Mouse (Mus musculus) embryonic facial prominence, embryonic 12.5 days (tissue): ENCODE measurements around the gene Wdr31. TPM values are rescaled to one million over a fixed set of nuclear protein-coding genes. Genes with fewer than 3 reads are reported as not detected.

Experiments used
- ATAC-seq: fragments of 200-750 bp; cut with Nextera tagmentation; 2 replicates; pipeline ENCODE4 v1.8.0; 2017; ENCODE audit not compliant: insufficient number of reproducible peaks, insufficient read depth, low FRiP score, low TSS enrichment
- H3K27ac ChIP-seq: fragments of 300-500 bp; sonication (generic); 2 replicates; pipeline ENCODE4 v1.5.1; 2016; ENCODE audit warnings: mild to moderate bottlenecking
- H3K27me3 ChIP-seq: fragments of 300-500 bp; sonication (generic); 2 replicates; pipeline ENCODE4 v1.6.1; 2016; ENCODE audit warnings: mild to moderate bottlenecking, moderate library complexity
- H3K36me3 ChIP-seq: fragments of 300-500 bp; sonication (generic); 2 replicates; pipeline ENCODE4 v1.6.1; 2016; ENCODE audit warnings: mild to moderate bottlenecking
- H3K4me1 ChIP-seq: fragments of 300-500 bp; sonication (generic); 2 replicates; pipeline ENCODE4 v1.6.1; 2016
- H3K4me2 ChIP-seq: fragments of 300-500 bp; sonication (generic); replicated peaks from 2 replicates; pipeline ENCODE4 v1.6.1; 2016; ENCODE audit warnings: mild to moderate bottlenecking, moderate library complexity
- H3K4me3 ChIP-seq: fragments of 300-500 bp; sonication (generic); 2 replicates; pipeline ENCODE4 v1.5.1; 2016; ENCODE audit warnings: mild to moderate bottlenecking
- H3K9ac ChIP-seq: fragments of 300-500 bp; sonication (generic); 2 replicates; pipeline ENCODE4 v1.6.1; 2016; ENCODE audit warnings: mild to moderate bottlenecking, moderate library complexity
- H3K9me3 ChIP-seq: fragments of 300-500 bp; sonication (generic); 2 replicates; pipeline ENCODE4 v1.6.1; 2016; ENCODE audit warnings: mild to moderate bottlenecking, moderate library complexity
- WGBS: fragments of 180-500 bp; shearing (Covaris S2); methylation state at CpG from one replicate; pipeline ENCODE4 v1.1.7; 2016; 5-methylcytosine and 5-hydroxymethylcytosine counted together
- polyA plus RNA-seq: library from polyadenylated mRNA; unstranded; fragments of >200 nt; fragmentation: Nextera tagmentation; extraction: Ambion mirVana; gene quantifications from 2 replicates; pipeline ENCODE4 v1.2.1, GENCODE M21; 2016

Gene Wdr31
- 8.8 TPM in 2 replicates for polyA plus RNA-seq

DNA sequence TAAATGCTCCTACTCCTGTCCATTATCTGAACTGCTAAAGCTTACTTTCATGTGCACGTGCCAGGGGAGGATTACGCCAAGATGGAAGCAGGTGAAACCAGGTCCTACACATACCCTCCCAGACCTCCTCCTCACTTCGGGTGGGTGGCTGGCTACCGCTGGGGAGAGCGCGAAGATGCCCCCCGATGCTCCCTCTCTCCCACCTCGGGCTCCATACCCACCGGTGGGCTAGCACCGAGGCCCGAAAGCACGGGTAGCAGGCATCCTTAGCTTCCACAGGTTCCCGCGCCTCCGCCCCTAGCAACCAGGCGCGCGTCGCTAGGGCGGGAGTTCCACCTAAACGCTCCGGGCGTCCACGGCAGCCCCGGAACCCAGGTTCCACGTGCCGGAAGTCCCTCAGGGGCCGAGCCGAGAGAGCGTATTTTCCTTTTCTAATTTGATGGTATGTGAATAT, at the start of gene Wdr31:
Gene Wdr31, minus strand, starts transcription at position 299 of the 454 bp plus-strand sequence.
- under 1% methylated on average over 30 of the region's 30 CpGs for WGBS

DNA sequence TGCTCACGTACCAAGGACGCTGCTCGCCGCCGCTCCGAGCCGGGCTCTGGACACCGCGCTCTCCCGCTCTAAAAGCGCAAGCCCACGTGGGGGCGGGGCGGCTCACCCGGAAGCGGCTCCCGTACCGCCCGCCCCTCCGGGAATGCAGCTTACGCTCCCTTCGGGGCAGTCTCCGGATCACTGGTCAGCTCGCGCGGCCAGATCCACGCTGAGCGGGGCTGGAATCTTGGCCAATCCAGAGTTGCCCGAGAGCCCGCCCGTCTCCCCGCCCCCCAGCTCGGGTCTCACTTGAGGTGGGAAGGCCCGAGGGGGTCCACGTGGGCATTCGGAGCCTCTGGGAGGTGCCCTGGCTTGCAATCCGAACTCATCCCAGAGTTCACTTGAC, 49.1 kb upstream of the Wdr31 start, which contains the start of gene Alad:
Gene Alad, minus strand, starts transcription at position 70 of the 385 bp plus-strand sequence.
- H3K4me3 ChIP-seq, result peak within 1 kb of the TSS; percentile 78
- peak; percentile 70 for ATAC-seq
- H3K36me3 ChIP-seq, result peaks cover 16% of the 10 kb centered on the region
- peak within 1 kb of the TSS; percentile 75 for H3K9ac ChIP-seq
- under 1% methylated on average over 37 of the region's 37 CpGs for WGBS
- no peaks in the 10 kb centered on the region for H3K9me3 ChIP-seq
- H3K4me2 ChIP-seq, result peak within 1 kb of the TSS; percentile 74
- H3K4me1 ChIP-seq, result peaks cover 38% of the 10 kb centered on the region
- no peaks in the 10 kb centered on the region for H3K27me3 ChIP-seq
- H3K27ac ChIP-seq, result peak within 1 kb of the TSS; percentile 86

More for the DNA sequence above, at the start of gene Wdr31:
- Histone ChIP-seq H3K36me3 (no peaks in the 10 kb centered on the region; the same call in 1 of the 2 replicates), H3K9me3 (no peaks in the 10 kb centered on the region), H3K9ac (peak within 1 kb of the TSS; percentile 62), H3K27me3 (no peaks in the 10 kb centered on the region), H3K27ac (no peak within 1 kb of the TSS), H3K4me3 (peak within 1 kb of the TSS; percentile 64), H3K4me1 (no peaks in the 10 kb centered on the region), H3K4me2 (peak within 1 kb of the TSS; percentile 74)
- peak; percentile 91 for ATAC-seq

DNA sequence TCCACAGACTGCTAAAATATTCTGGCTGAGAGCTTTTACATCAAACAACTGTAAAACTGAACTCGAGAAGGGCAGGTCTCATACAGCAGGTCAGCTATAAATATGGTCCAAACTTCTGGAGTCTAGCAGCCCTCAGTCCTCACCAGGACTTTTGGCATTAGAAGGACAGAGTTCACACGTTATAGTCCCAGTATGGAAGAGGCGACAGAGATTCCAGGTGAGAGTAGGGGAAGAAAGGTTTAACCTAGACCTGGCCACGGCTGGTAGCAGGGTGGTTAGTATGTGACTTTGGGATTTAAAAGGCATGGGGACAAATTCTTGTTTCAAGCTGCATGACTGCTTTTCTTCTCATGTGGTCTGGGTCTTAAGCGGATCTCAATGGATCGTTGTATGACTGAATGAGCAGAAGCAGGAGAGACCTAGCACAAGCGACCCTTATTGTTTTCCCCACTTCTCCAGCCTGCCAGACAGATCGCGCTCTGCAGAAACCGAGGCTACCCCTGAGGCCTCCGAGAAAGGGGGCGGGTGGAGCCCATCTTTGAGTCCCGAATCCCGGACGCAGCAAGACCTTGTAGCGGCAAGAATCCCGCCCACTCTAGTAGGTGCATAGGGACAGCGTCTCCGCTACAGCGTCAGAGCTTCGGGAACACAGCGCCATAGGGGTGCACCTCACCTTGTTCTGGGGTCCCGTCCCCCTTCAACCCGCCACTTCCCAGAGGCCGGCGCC, 48.6 kb upstream of the Wdr31 start:
- H3K4me1 ChIP-seq, result peaks cover 36% of the 10 kb centered on the region
- H3K4me3 ChIP-seq, result peak overlapping the region; percentile 78
- peak overlapping the region; percentile 74 for H3K4me2 ChIP-seq
- peak overlapping the region; percentile 75 for H3K9ac ChIP-seq
- WGBS, result 2% methylated on average over 26 of the region's 26 CpGs
- peak; percentile 58 for ATAC-seq
- H3K27ac ChIP-seq, result peak overlapping the region; percentile 86
- H3K27me3 ChIP-seq, result no peaks in the 10 kb centered on the region
- H3K36me3 ChIP-seq, result peaks cover 16% of the 10 kb centered on the region
- H3K9me3 ChIP-seq, result no peaks in the 10 kb centered on the region

DNA sequence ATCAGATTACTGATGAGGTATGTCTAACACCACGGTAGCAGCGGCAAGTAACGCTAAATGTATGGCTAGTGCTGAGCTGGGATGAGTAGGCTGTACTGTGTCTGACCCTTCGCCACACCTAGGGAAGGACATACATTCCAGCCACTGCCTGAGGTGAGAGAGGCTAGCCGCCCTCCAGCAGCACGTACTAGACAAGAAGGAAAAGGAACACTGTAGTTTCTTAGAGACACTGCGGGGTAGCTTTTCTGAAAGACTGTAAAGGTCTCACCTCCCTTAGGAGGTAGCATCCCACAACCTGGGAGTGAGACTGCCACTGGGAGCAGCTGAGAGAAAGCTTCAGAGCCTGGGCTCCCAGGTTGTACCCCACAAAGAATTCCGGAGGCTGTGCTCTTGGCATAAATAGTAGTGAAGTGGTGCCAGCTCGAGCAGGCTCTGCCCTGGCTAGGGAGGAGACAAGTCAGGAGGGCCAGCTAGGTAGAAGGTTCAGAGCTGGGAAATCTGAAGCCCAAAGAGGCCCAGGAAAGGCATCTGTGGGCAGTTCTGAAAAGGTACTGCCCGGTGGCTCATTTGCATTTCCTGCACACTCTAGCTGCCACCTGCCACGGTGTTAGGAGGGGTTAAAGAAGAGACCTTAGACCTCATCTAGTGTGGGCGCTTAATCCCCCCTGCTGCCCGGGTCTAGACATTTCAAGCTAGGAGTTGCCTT, 47.9 kb upstream of the Wdr31 start:
- Histone ChIP-seq H3K9me3 (no peaks in the 10 kb centered on the region), H3K9ac (peak overlapping the region; percentile 75), H3K36me3 (peaks cover 19% of the 10 kb centered on the region), H3K27me3 (no peaks in the 10 kb centered on the region), H3K4me2 (peak overlapping the region; percentile 74), H3K27ac (peak overlapping the region; percentile 55; the same call in 1 of the 2 replicates), H3K4me3 (peak overlapping the region; percentile 78), H3K4me1 (peaks cover 29% of the 10 kb centered on the region)
- WGBS, result 46% methylated on average over 13 of the region's 13 CpGs
- ATAC-seq, result no peak

DNA sequence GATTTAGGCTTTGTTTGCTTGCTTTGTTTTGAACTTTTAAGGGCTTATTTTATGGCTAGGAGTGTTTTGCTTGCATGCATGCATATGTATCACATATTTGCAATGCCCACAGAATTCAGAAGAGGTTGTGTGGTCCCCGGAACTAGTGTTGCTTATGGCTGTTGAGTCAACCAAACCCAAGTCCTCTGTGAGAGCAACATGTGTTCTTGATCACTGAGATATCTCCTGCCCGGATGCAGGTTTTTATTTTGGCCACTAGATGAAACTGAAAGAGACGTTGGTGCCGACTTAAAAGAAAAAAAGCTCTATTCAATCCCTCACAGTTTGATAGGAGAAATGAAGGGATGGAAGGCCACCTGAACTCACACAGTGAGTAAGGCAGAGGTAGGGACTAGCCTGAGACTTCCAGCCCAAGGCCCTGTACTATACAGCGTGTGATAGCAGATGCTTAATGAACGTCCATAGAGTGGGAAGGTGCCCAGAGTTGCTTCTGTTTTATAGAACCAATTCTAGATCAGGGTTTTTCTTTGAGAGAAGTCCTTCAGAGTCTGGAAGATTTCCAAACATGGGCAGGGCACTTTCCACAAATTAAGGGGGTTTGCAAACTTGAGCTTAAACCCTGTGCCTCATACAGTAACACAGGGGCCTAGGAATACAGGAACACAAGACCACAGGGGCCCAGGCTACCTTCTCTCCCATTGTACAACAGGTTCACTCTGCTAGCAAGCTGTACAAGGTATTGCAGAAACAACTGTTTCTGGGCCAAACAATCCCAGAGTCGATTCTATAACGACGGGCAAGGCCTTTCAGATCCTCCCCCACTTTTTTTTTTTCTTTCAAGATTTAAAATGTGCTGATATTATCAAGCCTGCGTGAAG, 47.1 kb upstream of the Wdr31 start:
- H3K4me1 ChIP-seq, result peaks cover 29% of the 10 kb centered on the region
- 63% methylated on average over 10 of the region's 10 CpGs for WGBS
- 0 out of 2 replicates have a peak overlapping the region, but pooled peaks have one; percentile 75 for H3K9ac ChIP-seq
- H3K4me2 ChIP-seq, result peak overlapping the region; percentile 74
- ATAC-seq, result no peak
- H3K27ac ChIP-seq, result no peak overlapping the region
- H3K4me3 ChIP-seq, result peak overlapping the region; percentile 78; the same call in 1 of the 2 replicates
- H3K9me3 ChIP-seq, result no peaks in the 10 kb centered on the region
- H3K36me3 ChIP-seq, result peaks cover 19% of the 10 kb centered on the region
- no peaks in the 10 kb centered on the region for H3K27me3 ChIP-seq

DNA sequence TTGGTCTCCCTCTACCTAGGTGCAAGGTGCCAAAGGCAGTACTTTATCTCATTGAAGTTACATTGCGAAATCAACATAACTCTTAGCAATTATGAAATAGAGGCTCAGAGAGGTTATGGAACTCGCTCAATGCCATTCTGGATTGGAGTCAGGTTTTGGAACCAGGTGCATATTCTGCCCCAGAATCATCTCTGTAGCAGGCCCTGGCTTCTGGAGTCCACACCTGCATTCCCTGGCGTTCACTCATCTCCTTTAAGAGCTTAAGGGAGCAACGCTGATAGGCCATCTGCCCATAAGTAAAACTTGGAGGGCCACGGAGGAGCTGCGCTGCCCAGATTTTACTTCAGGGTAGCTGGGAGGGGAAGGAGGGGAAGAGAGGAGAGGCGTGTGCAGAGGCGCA, 46.4 kb upstream of the Wdr31 start:
- peaks cover 29% of the 10 kb centered on the region for H3K4me1 ChIP-seq
- no peak overlapping the region for H3K27ac ChIP-seq
- H3K9ac ChIP-seq, result no peak overlapping the region; the same call in 1 of the 2 replicates
- no peak overlapping the region for H3K4me3 ChIP-seq
- WGBS, result 89% methylated on average over 8 of the region's 8 CpGs
- H3K36me3 ChIP-seq, result peaks cover 22% of the 10 kb centered on the region
- no peaks in the 10 kb centered on the region for H3K9me3 ChIP-seq
- 0 out of 2 replicates have a peak overlapping the region, but pooled peaks have one; percentile 4 for H3K4me2 ChIP-seq
- ATAC-seq, result no peak
- no peaks in the 10 kb centered on the region for H3K27me3 ChIP-seq

DNA sequence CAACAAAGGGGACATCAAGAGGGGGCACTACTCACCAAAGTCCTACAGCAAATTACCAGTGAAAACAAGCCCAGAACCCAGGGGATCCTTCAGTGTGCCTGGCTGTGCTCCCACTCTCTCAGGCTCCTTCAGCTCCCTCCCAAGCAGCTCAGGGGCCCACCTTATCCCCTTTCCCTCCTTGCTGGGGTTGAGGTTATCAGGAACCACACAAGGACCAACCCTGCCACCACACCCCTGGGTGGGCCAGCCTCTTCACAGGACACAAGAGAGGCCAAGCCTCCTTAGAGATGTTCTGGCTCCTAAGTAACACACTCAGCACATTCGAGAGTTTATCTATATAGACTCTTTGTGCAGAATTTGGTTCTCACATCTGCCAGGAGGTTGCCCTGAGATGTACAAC, 45.9 kb upstream of the Wdr31 start:
- Histone ChIP-seq H3K27me3 (no peaks in the 10 kb centered on the region), H3K4me3 (no peak overlapping the region), H3K4me2 (no peak overlapping the region), H3K27ac (no peak overlapping the region), H3K36me3 (peaks cover 26% of the 10 kb centered on the region), H3K9me3 (no peaks in the 10 kb centered on the region), H3K4me1 (peaks cover 29% of the 10 kb centered on the region), H3K9ac (no peak overlapping the region; the same call in 1 of the 2 replicates)
- ATAC-seq, result no peak
- WGBS, result 79% methylated on average over 1 of the region's 1 CpGs

DNA sequence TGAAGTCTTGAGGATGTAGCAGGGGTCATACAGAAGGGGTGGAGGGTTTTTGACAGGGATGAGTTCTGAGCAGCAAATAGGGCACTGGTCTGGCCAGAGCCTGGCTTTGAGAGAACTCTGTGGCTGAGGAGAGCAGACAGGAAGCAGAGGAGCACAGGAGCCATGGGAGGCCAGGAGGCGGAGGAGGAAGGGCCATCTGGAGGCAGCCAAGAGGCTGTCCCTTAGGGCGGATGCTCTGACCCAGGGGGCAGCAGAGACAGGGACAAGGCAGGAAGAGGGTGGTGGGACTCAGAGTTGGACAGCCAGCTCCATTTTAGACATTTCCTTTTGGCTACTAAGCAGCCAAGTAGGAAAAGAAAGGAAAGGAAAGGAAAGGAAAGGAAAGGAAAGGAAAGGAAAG, 45.4 kb upstream of the Wdr31 start:
- H3K4me2 ChIP-seq, result no peak overlapping the region
- H3K27me3 ChIP-seq, result no peaks in the 10 kb centered on the region
- peaks cover 31% of the 10 kb centered on the region for H3K36me3 ChIP-seq
- no peak overlapping the region for H3K9ac ChIP-seq
- no peak for ATAC-seq
- H3K4me1 ChIP-seq, result peaks cover 29% of the 10 kb centered on the region
- no peak overlapping the region for H3K27ac ChIP-seq
- H3K4me3 ChIP-seq, result no peak overlapping the region
- no peaks in the 10 kb centered on the region for H3K9me3 ChIP-seq
- WGBS, result 51% methylated on average over 2 of the region's 2 CpGs

DNA sequence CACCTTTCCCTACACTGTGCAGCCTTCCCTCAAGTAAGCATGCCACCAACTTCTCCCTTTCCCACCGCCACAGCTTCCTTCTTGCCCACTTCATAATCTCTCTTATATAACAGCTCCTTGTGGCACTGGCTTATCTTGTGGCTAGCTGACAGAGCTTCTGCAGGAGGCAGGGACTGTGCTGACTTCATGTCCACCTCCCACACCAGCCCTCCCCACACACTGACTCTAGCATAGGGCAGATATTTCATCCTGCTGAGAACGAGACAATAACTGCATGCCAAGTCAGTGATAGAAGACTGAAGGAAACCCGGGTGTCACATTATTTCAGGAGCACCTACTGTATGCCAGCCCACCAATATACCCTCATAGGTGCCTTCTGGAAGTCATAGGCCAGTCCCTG, 44.8 kb upstream of the Wdr31 start:
- Histone ChIP-seq H3K4me2 (no peak overlapping the region), H3K9me3 (no peaks in the 10 kb centered on the region), H3K36me3 (peaks cover 37% of the 10 kb centered on the region), H3K9ac (no peak overlapping the region), H3K4me1 (peaks cover 29% of the 10 kb centered on the region), H3K27ac (0 out of 2 replicates have a peak overlapping the region, but pooled peaks have one; percentile 18), H3K27me3 (no peaks in the 10 kb centered on the region), H3K4me3 (no peak overlapping the region)
- WGBS, result 82% methylated on average over 3 of the region's 3 CpGs
- ATAC-seq, result no peak

DNA sequence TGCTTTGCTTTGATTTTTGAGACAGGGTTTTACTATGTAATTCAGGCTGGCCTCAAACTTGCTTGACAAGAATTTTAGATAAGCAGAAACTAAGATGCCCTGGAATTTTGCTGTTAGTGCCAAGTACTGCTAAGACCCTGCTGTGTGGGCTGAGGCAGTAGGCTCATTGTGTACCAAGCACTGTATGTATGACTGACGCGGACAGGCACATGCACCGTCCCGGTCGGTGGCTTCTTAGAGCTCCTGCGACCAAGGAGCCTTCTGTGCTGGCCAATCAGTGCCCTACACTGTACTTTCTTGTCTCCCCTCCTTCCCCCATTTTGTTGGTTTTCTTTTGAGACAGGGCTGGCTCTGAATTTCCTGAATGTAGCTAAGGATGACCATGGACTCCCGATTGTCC, 44.3 kb upstream of the Wdr31 start:
- Histone ChIP-seq H3K4me3 (no peak overlapping the region), H3K9ac (no peak overlapping the region), H3K4me1 (peaks cover 29% of the 10 kb centered on the region), H3K27ac (no peak overlapping the region), H3K9me3 (no peaks in the 10 kb centered on the region), H3K27me3 (no peaks in the 10 kb centered on the region), H3K4me2 (no peak overlapping the region), H3K36me3 (peaks cover 42% of the 10 kb centered on the region)
- ATAC-seq, result no peak
- WGBS, result 84% methylated on average over 7 of the region's 7 CpGs

DNA sequence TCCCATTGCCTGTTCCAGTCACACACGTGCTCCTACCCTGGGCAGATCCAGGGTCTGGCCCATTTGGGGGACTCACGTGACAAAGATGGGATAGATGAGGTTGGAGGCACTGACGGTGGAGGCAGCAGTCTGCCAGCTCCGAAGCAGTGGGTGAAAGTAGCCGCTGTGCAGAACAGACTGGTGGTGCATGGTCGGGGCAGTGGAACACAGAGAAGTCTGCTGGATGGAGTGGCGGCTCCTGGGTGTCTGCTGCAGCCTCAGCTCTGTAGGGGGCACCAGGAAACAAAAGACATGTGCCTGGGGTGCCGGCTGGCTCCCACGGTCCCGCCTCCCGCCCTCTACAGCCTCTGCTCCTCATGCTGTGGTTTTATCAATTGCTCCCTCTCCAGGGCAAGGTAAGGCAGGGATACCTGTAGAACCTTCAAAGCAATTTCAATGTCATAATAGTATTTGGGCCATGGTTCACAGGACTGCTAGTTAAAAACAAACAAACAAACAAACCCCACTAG, 43.4 kb upstream of the Wdr31 start:
- no peak overlapping the region for H3K27ac ChIP-seq
- WGBS, result 53% methylated on average over 11 of the region's 11 CpGs
- H3K36me3 ChIP-seq, result peaks cover 52% of the 10 kb centered on the region
- H3K9me3 ChIP-seq, result no peaks in the 10 kb centered on the region
- H3K9ac ChIP-seq, result no peak overlapping the region
- H3K4me1 ChIP-seq, result peaks cover 27% of the 10 kb centered on the region
- H3K27me3 ChIP-seq, result no peaks in the 10 kb centered on the region
- no peak for ATAC-seq
- no peak overlapping the region for H3K4me3 ChIP-seq
- no peak overlapping the region for H3K4me2 ChIP-seq
